Mouse (Mus musculus): Measurements from ENCODE around the gene Zfp692. TPM values are rescaled to one million over a fixed set of nuclear protein-coding genes. Genes with fewer than 3 reads are reported as not detected.

Gene Zfp692
- total RNA-seq, 2 experiments from 2014 or later, result 6.9 to 13.1 TPM

- DNase-seq, result peak; percentile 64
Measured at GRCm38 (mm10) chr11:58307411-58308080, 677 bp downstream of the Zfp692 start.

GRCm38 (mm10) chr11:58308661-58309060, 1.8 kb downstream of the Zfp692 start:
- DNase-seq, result no peak

GRCm38 (mm10) chr11:58314069-58314468, 7.2 kb downstream of the Zfp692 start:
- DNase-seq, result peak; percentile 35

DNA sequence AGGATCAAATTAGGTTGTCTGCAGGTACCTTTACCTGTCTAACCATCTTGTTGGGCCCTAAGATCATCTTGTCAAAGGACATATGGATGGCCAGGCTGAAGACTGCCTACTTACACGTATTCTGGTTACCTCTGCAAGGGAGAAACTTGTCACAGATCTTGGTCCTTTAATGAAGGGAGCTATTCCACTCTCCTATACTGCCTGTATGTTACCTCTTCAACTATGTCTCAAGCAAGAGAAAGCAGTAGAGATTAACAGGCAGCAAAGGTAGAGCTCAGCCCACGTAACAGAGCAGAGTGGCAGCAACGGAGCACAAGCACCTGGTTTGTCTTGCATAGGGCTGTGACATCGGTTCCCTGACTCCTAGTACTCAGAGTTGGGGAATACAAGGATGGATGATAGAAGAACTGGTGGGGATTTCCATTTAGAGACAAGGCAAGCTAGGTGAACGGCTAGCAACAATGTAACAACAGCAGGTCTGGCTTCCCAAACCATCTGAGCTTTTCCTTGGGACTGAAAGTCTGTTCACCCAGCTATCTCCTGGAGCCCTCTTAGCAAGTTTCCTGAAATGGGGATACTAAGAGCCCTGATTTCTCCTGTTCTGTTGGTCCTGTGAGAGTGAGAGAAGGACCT, 8.8 kb downstream of the Zfp692 start:
- DNase-seq, result no peak

DNA sequence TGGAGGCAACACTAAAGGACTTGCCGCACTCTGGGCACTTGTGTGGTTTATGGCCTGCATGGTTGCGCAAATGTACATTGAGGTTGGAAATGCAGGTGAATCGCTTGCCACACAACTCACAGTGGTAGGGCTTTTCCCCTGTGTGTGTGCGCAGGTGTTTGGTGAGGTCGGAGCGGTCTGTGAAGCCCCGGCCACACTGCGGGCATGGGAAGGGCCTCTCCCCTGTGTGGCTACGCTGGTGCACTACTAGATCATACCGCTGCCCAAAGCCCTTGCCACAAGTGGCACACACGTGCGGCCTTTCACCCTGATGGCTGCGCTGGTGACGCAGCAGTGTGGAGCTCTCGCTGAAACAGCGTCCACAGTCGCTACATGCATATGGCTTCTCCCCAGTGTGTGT, 9.5 kb downstream of the Zfp692 start:
- peak; percentile 15 for DNase-seq

- DNase-seq, result no peak
Measured at GRCm38 (mm10) chr11:58316768-58317390, 10.0 kb downstream of the Zfp692 start.

GRCm38 (mm10) chr11:58322824-58323569, 16.1 kb downstream of the Zfp692 start:
- peak; percentile 99 for DNase-seq

DNA sequence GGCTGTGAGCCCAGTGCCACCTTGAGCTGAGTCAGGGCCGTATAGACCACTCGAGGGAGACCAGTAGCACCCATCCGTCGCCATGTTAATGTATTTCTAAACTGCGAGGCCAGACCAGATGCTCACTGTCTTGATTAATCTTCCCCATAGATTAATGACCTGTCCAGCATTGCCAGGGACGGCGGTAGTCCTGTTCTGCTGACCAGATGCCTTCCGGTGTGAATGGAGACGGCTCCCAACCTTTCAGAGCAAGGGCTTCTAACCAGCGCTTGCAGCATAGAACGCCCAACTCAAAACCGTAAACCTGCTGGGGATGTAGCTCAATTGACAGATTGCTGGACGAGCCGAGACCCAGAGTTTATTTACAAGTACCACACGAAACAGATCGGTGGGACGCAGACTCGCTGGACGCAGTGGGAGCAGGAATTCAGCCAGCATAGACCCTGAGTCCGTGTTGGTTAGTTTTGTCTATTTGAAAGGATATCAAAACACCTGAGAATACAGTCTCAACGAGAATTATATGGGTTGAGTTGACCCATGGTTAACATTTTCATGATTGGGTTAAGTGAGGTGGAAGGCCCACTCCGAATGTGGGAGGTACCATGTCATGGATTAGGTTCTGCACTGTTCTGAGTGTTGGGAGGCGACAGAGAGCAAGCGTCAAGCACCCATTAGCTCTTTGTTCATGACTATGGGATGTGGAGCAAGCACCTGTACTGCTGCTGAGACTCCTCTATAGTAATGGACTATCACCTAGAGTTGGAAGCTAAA, 16.9 kb downstream of the Zfp692 start:
- peak; percentile 15 for DNase-seq

- DNase-seq, result no peak
Measured at GRCm38 (mm10) chr11:58324614-58325229, 17.9 kb downstream of the Zfp692 start.

GRCm38 (mm10) chr11:58326781-58327180, 19.9 kb downstream of the Zfp692 start:
- no peak for DNase-seq

- no peak for DNase-seq
Measured at GRCm38 (mm10) chr11:58329906-58330275, 23.0 kb downstream of the Zfp692 start.

- peak; percentile 91 for DNase-seq
Measured at GRCm38 (mm10) chr11:58330276-58331148, 23.6 kb downstream of the Zfp692 start, which contains the start of the genes Zfp672 and Sh3bp5l. Gene Zfp672 (minus strand): TSS chr11:58330339. Gene Sh3bp5l (plus strand): TSS chr11:58330724.

DNA sequence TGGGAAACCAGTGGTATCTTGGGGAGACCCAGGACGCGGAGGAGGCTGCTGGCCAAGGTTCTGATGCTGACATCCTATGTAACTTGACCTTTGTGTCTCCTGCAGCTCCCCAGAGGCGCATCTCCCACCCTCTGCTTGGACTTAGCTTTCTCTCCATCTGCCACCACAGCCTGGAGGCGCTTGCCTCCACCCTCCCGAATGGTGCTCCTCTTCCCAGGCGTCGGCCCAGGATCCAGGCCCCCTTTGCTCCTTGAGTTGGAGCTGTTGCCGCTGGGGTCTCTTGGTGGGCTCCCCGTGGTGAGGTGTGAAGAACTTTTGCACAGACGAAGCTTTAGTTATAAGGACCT, 24.3 kb downstream of the Zfp692 start:
- DNase-seq, result no peak

GRCm38 (mm10) chr11:58331546-58331945, 24.7 kb downstream of the Zfp692 start:
- no peak for DNase-seq

DNA sequence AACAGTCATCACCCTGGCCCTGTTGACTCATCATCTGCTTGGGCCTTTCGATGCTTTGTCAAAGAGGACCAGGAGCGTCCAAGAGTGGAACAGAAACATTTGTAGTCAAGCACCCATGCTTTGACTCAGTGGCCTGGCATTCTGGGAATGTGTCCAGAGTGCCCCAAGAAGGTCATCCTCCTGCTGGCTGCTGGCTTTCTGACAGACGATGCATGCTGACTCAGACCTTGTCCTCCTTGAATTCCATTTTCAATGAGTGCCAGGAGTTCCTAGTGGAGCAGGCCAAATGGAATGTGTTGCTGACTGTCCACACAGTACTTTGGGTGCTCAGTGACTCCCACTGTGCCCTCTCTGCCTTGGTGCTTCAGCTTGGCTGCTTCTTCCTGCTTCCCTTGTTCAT, 27.9 kb downstream of the Zfp692 start:
- DNase-seq, result peak; percentile 82

- DNase-seq, result no peak
Measured at GRCm38 (mm10) chr11:58346745-58347144, 39.9 kb downstream of the Zfp692 start.

DNA sequence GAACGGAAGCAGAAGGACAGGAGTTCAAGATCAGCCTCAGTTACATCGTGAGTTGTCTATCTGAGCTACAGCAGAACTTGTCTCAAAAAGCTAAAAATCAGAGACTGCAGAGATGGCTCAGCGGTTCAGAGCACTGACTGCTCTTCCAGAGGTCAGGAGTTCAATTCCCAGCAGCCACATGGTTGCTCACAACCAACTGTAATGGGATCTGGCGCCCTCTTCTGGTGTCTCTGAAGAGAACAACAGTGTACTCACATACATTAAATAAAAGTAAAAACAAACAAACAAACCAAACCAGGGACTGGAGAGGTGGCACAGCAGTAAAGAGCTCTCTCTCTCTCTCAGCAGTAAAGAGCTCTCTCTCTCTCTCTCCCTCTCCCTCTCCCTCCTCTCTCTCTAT, 43.8 kb downstream of the Zfp692 start:
- DNase-seq, result no peak

DNA sequence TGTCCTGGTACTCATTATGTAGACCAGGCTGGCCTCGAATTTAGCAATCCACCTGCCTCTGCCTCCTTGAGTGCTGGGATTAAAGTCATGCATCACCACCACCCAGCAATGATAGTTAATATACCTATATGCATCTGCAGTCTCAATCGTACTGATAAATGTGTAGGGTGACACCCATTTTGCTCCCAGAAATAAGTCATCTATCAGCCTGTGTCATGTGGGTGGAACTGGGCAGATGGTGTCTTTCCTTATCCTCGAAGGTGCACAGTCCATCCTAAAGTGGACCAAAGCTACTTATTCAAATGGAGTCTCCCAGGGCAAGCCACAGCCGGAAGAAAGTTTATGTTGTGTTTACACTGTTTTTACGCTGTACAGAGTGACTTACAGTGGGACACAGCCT, 44.3 kb downstream of the Zfp692 start:
- no peak for DNase-seq

GRCm38 (mm10) chr11:58352681-58353548, 46.0 kb downstream of the Zfp692 start:
- DNase-seq, result no peak

GRCm38 (mm10) chr11:58353709-58354108, 46.8 kb downstream of the Zfp692 start:
- DNase-seq, result no peak

Data from adrenal gland, postnatal 10 days (tissue).